ENCODE assay signal across 8 mouse cellular contexts in the genomic region with DNA sequence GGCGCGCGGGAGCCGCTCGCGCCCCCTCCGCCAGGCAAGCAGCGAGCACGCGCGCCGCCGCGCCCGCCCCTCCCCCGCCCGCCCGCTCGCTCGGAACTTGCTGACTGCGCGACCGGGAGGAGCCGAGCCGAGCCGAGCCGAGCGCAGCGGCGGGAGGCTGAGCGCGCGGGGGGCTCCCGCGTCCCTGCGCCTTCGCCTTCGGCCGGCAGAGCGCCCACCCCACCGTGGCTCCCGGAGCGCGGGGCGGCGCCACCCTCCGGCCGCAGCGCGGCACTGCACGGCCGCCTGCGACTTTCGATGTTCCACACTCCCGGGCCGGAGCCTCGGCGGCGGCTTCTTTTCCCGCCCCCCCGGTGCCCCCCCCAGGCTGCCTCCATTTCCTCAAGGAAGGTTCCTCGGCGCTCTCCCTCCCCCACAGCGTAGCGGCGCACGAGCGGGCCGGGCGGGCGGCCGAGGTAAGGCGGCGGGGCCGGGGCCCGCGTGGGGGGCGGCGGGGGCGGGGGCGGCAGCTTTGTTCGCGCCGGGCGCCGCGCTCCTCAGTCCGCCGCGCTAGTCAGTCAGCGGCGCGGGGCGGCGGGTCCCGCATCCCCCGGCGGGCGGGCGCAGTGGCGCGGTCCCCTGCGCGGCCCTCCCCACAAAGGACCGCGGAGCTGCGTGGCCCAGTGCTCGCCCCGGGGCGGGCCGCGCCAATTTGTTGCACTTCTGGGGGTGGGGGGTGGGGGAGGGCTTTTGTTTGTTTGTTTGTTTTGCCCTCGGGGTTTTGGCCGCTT. TPM values are rescaled to one million over a fixed set of nuclear protein-coding genes. Genes with fewer than 3 reads are reported as not detected.
DNase-seq lines count a peak whose midpoint lies in the region; ATAC-seq and TF ChIP-seq lines count a peak whose summit lies in the region.

No protein-coding gene starts in this region.

- H3K4me3 ChIP-seq in embryonic facial prominence, embryonic 14.5 days (ENCODE audit: low read depth, low read length), result peak overlapping the region; percentile 81
- H3K4me3 ChIP-seq in kidney, embryonic 14.5 days (ENCODE audit: low read length), result peak overlapping the region; percentile 72
- H3K4me3 ChIP-seq in liver, adult 2 months (ENCODE audit: insufficient read depth, low read depth, low read length), result peak overlapping the region; percentile 69

- H3K9ac ChIP-seq in embryonic facial prominence, embryonic 14.5 days (ENCODE audit: low read depth, low read length), result peak overlapping the region; percentile 96
- H3K9ac ChIP-seq in kidney, embryonic 14.5 days (ENCODE audit: low read depth, low read length), result peak overlapping the region; percentile 99
- H3K9ac ChIP-seq in liver, adult 2 months (ENCODE audit: low read depth, low read length), result peak overlapping the region; percentile 74

- peaks cover 28% of the 10 kb centered on the region for H3K4me1 ChIP-seq in embryonic facial prominence, embryonic 14.5 days (ENCODE audit: control insufficient read depth, insufficient read depth, low read length)
- peaks cover 29% of the 10 kb centered on the region for H3K4me1 ChIP-seq in kidney, embryonic 14.5 days (ENCODE audit: control insufficient read depth, insufficient read depth, low read length)
- peaks cover 10% of the 10 kb centered on the region for H3K4me1 ChIP-seq in liver, adult 2 months (ENCODE audit: control insufficient read depth, insufficient read depth, low read length)

- no peaks in the 10 kb centered on the region for H3K9me3 ChIP-seq in embryonic facial prominence, embryonic 14.5 days (ENCODE audit: control insufficient read depth, low read length)
- H3K9me3 ChIP-seq in kidney, embryonic 14.5 days (ENCODE audit: control insufficient read depth, low read length), result no peaks in the 10 kb centered on the region

- TF ChIP-seq CTCF in liver, adult 2 months (IDR thresholded peaks at IDR 0.05; ENCODE audit: low read depth, low read length), result peak; percentile 70

- DNase-seq in 416B (ENCODE audit: low read depth), result peak; percentile 68
- peak; percentile 61 to 76 for DNase-seq in adrenal gland, postnatal 4 days (ENCODE audit: low spot score in 2 of 2)
- DNase-seq in embryonic facial prominence, embryonic 14.5 days (ENCODE audit: low spot score), result peak; percentile 94
- DNase-seq in heart, adult 9 months (ENCODE audit: low spot score in 2 of 2), result peak; percentile 77 to 79
- DNase-seq in liver, adult 2 months (ENCODE audit: extremely low read depth, low read depth, low spot score), result no peak
- peak; percentile 84 for DNase-seq in naive thymus-derived CD4-positive, alpha-beta T cell, adult 2 months (ENCODE audit: low read depth)
- peak; percentile 79 for DNase-seq in splenic B cell, adult 2 months (ENCODE audit: low read depth, low spot score)

- H3K27me3 ChIP-seq in embryonic facial prominence, embryonic 14.5 days (replicated peaks; ENCODE audit: control insufficient read depth, insufficient read depth, low read length), result no peaks in the 10 kb centered on the region
- no peaks in the 10 kb centered on the region for H3K27me3 ChIP-seq in kidney, embryonic 14.5 days (ENCODE audit: control insufficient read depth, insufficient read depth, low read length)
- no peaks in the 10 kb centered on the region for H3K27me3 ChIP-seq in liver, adult 2 months (ENCODE audit: control insufficient read depth, insufficient read depth, low read length)
- H3K27me3 ChIP-seq in splenic B cell, adult 2 months (ENCODE audit: control insufficient read depth, insufficient read depth, low read length, poor library complexity, severe bottlenecking), result no peaks in the 10 kb centered on the region

- peak overlapping the region; percentile 72 for H3K4me2 ChIP-seq in embryonic facial prominence, embryonic 14.5 days (ENCODE audit: low read depth, low read length)
- peak overlapping the region; percentile 76 for H3K4me2 ChIP-seq in kidney, embryonic 14.5 days (replicated peaks; ENCODE audit: low read depth, low read length)

- ATAC-seq in embryonic facial prominence, embryonic 14.5 days (ENCODE audit: low read depth), result peak; percentile 97
- peak; percentile 97 for ATAC-seq in kidney, embryonic 14.5 days (ENCODE audit: low FRiP score, low TSS enrichment)

- WGBS in embryonic facial prominence, embryonic 14.5 days, result 0% methylated on average over 1 of the region's 114 CpGs
- 1% methylated on average over 45 of the region's 114 CpGs for WGBS in kidney, embryonic 14.5 days
- 6% methylated on average over 93 of the region's 114 CpGs for WGBS in liver, adult 2 months

- no peak for TF ChIP-seq POLR2A in liver, adult 2 months (IDR thresholded peaks at IDR 0.05; ENCODE audit: extremely low read depth, insufficient read depth, low read length)

- H3K79me2 ChIP-seq in liver, adult 2 months (ENCODE audit: control insufficient read depth, insufficient read depth, low read length), result no peaks in the 10 kb centered on the region; the same call in 1 of the 2 replicates

- H3K27ac ChIP-seq in embryonic facial prominence, embryonic 14.5 days (replicated peaks; ENCODE audit: low read depth, low read length), result peak overlapping the region; percentile 98
- H3K27ac ChIP-seq in kidney, embryonic 14.5 days (ENCODE audit: low read depth, low read length), result peak overlapping the region; percentile 98
- H3K27ac ChIP-seq in liver, adult 2 months (replicated peaks; ENCODE audit: insufficient read depth, low read depth, low read length), result peak overlapping the region; percentile 34

- peaks cover 6% of the 10 kb centered on the region; the same call in 1 of the 2 replicates for H3K36me3 ChIP-seq in embryonic facial prominence, embryonic 14.5 days (ENCODE audit: control insufficient read depth, insufficient read depth, low read length)
- peaks cover 8% of the 10 kb centered on the region; the same call in 1 of the 2 replicates for H3K36me3 ChIP-seq in kidney, embryonic 14.5 days (ENCODE audit: control insufficient read depth, insufficient read depth, low read length)
- H3K36me3 ChIP-seq in liver, adult 2 months (ENCODE audit: control insufficient read depth, insufficient read depth, low read length), result peaks cover 3% of the 10 kb centered on the region; the same call in 1 of the 2 replicates
- H3K36me3 ChIP-seq in splenic B cell, adult 2 months (ENCODE audit: control insufficient read depth, insufficient read depth, low read length, poor library complexity, severe bottlenecking), result no peaks in the 10 kb centered on the region

RNA-seq across cellular contexts. Expression of a gene that starts 1.2 kb away (rescaled TPM):
- 10 to 100 TPM; 82.4 to 87.2 TPM for total RNA-seq in adrenal gland, postnatal 4 days (2021)
- 120 and 138 TPM in 2 replicates for polyA plus RNA-seq in embryonic facial prominence, embryonic 14.5 days (2014; fragmentation: Nextera tagmentation; extraction: Ambion mirVana)
- polyA plus RNA-seq in kidney, embryonic 14.5 days (2014; fragmentation: Nextera tagmentation; extraction: Ambion mirVana), result 188 and 203 TPM in 2 replicates
- 22.3 and 26.7 TPM in 2 replicates for total RNA-seq in liver, adult 2 months (2014; rRNA removed)
- 17.2 and 18.0 TPM in 2 replicates for polyA plus RNA-seq in liver, adult 2 months (2012; rRNA removed)

Comparison
In these comparisons a context has a peak if more than half of its experiments do, and no peak if none do; other contexts are left out.
1. H3K27ac ChIP-seq: peak in every context shown above with its lines; median percentile 98 in embryonic facial prominence, embryonic 14.5 days; 98 in kidney, embryonic 14.5 days; 34 in liver, adult 2 months.